Mouse (Mus musculus): ENCODE measurements around the gene Gucd1.
"Not testable (repeated sequence)": the region's sequence is repeated elsewhere in the genome, so short reads cannot be mapped to it uniquely, and the experiment has no call there.

Gucd1 gene

DNA sequence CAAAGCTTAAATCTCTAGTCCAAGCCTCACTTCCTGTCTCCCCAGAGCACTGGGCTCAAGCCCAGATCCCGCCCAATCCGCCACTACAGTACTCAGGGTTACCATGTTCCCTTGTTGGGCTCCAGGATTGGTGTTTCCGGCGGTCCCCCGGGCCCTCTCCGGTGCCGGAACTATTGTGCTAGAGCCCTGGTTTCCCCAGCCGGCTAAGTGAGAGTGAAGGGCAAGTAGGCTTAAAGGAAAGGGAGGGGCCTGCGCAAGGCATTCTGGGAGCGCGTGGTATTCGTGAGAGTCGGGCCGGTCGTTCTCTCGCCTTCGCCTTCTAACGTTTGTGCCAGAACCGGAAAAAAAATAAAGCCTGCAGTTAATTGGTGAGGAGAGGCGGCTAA lies at the start of gene Gucd1:
Gucd1 (minus strand) TSS at position 215 of the 386 bp plus-strand sequence.
- DNase-seq (ENCODE audit: low spot score in 2 of 2) = peak; percentile 93 to 97

DNA sequence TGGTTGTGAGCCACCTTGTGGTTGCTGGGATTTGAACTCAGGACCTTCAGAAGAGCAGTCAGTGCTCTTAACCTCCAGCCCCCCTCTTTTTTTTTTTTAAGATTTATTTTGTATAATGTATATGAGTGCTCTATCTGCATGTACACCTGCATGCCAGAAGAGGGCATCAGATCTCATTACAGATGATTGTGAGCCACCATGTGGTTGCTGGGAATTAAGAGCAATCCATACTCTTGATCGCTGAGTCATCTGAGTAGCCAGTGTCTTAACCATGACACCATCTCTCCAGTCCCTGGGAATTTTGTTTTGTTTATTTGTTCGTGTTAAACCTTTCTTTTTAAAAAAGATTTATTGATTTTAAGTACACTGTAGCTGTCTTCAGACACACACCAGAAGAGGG lies 49.0 kb upstream of the Gucd1 start:
- DNase-seq (ENCODE audit: low spot score in 2 of 2) = not testable (repeated sequence)

- DNase-seq (ENCODE audit: low spot score in 2 of 2) = no peak
Observed at GRCm38 (mm10) chr10:75566321-75566720, 48.5 kb upstream of the Gucd1 start.

DNA sequence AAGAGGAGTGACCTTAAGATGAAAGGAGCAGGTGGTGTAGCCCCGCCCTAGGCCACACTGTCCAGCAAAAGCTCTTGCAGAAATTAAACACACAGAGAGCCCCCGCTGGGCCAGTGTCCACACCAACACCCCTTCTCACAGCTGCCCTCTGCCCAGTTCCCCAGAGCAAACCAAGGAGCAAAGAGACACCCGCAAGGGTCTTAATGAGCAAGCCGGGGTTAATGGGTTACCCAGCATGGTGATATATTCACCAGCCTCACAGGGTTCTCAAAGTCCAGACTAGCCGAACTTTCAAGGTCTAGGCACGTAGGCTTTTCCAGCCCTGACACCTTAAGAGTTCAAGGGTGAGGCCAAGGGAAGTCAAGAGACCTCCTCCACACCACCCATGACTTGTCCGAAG lies 48.1 kb upstream of the Gucd1 start:
- no peak for DNase-seq (ENCODE audit: low spot score in 2 of 2)

GRCm38 (mm10) chr10:75565436-75565835 lies 47.7 kb upstream of the Gucd1 start:
- no peak for DNase-seq (ENCODE audit: low spot score in 2 of 2)

DNA sequence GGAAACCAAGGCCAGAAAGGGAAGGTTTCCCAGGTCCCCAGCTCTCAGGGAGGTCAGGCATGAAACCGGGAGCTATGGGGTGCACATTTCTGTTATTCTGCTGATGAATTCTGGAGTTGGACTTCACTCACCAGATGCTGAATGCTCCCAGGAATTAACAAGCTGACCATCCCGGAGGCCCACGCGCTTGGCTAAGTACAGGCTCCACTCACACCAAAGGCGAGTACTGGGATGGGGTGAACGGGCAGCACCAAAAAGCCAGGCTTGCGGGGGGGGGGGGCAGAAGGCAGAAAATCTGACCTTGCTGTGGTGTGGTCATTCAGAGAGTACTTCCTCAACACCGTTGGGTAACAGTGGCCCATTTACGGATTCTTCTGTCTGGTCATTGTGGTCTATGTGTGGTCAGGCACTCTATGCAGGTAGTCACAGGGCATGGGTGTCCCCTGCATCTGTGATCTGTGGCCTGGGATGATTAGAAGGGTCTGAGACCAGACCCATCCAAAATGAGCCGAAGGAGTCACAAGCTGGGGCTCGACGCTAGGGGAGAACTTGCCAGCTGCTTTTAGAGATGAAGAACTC lies 47.0 kb upstream of the Gucd1 start:
- no peak for DNase-seq (ENCODE audit: low spot score in 2 of 2)

DNA sequence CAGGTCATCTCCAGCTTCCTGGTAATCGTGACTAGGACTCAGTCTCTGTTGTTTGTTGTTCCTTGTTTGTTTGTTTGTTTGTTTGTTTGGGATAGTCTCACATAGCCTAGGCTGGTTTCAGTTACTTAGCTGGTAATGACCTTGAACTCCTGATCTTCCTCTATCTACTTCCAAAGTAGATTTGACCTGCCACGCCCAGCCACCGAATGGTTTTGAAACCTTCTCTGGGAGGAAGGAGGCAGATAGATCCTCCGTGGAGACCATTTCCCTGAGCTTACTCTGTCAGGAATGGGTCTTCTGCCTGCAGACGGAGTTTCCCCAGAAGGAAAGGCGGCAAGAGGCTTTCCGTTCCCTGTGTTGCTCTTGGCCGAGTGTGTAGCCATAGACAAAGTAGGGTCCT lies 44.8 kb upstream of the Gucd1 start:
- no peak for DNase-seq (ENCODE audit: low spot score in 2 of 2)

DNA sequence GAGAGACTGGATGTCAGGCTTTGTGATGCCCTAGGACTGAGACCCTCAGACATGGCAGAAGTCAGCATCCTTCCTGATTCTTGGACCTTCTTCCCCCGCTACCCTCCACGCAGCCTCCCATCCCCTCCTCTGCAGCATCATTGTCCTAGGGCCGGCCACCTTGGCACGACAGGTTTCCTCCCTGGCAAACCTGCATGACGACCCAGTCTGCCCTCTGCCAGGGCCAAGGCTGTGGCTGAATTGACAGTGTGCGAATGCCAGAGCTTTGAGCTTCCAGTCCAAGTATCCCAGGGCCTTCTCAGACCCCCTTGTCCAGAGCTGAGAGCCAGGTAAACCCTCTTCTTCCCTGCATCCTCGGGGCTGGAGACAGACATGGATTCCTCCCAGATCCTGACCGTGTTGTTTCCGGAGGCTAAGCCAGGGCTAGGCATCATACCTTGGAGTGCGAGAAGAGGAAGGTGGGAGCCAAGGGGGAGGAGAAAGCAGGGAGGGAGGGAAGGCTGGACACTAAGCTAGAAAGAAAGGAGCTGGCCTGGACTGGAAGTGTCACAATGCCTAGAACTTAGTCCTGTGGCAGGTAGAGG lies 43.4 kb upstream of the Gucd1 start, which contains the start of gene Ggt1:
Ggt1 (plus strand) TSS at position 534 of the 584 bp plus-strand sequence.
- no peak for DNase-seq (ENCODE audit: low spot score in 2 of 2)

DNA sequence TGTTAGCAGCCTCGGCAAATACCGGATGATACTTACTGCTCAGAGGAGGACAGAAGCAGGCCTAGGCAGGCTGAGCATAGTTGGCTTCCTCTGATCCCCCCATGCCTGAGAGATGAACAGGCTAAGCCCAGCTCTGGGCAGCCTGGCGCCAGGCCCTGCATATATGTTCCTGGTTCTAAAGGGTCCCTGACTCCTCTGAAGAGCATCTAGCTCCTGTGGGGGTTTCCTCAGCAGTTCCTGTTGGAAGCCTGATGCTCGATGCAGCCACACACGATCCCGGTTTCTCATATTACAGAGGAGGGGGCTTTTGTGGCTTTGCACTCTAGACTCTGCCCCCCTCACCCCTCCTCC lies 42.8 kb upstream of the Gucd1 start:
- no peak for DNase-seq (ENCODE audit: low spot score in 2 of 2)

- DNase-seq (ENCODE audit: low spot score in 2 of 2) = peak in 1 of 2 experiments; percentile 59
Observed at GRCm38 (mm10) chr10:75559676-75560548, 42.1 kb upstream of the Gucd1 start, which contains the start of gene Lrrc75b. Gene Lrrc75b (minus strand): TSS chr10:75560330.

- DNase-seq (ENCODE audit: low spot score in 2 of 2) = no peak
Observed at GRCm38 (mm10) chr10:75559041-75559675, 41.4 kb upstream of the Gucd1 start.

- peak in 1 of 2 experiments; percentile 80 for DNase-seq (ENCODE audit: low spot score in 2 of 2)
Observed at GRCm38 (mm10) chr10:75558515-75558914, 40.7 kb upstream of the Gucd1 start.

DNA sequence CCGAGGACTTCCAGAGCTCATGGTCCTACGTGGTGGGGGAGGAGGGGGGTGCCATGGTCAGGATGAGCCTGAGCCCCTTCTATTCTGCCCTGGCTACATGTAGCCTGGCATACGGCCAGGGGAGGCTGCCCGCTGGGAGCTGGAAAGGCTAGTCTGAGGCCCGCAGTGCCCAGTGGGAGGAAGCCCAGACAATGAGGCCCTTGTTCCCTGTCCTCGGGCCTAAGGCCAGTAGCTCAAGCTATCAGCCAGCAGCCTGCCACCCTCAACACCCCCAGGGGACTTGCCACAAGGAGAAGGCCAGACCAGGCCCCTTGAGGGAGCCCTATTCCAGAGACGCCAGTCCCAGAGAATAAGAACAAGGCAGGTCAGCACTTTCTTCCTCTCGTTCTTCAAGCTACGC lies 38.3 kb upstream of the Gucd1 start:
- DNase-seq (ENCODE audit: low spot score in 2 of 2) = peak; percentile 57 to 78

DNA sequence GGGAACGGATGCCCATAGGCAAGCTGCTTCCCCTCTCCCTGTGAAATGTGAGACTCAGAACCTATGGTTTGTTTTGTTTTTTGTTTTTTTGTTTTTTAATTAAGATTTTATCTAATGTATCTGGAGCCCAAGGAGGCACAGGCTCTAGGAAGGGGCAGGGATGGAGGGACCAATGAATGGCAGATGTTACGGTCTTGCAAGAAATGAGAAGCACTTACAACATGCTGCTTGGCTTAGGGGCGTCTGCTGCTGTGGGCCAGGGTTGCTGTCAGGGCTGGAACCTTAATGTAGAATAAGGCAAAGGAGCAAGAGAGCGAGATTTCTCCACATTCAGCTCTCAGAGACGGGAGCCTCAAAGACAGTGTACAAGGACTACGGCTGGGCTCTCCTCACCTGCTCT lies 37.8 kb upstream of the Gucd1 start:
- no peak for DNase-seq (ENCODE audit: low spot score in 2 of 2)

DNA sequence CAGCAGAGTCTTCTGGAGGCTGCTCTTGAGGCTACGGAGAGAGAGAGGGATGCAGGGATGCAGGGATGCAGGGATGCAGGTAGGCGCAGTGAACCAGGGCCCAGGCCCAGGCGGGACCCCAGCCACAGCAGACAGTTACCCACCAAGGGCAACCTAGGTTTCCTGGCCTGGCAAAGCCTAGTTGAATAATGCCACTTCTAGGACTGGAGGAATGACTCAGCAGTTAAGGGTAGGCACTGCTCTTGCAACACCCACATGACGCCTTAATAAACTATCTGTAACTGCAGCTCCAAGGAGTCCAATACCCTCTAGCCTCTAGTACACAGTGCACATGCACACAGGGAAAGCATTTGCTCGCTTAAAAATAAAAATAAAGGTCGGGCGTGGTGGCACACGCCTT lies 36.3 kb upstream of the Gucd1 start:
- no peak for DNase-seq (ENCODE audit: low spot score in 2 of 2)

DNA sequence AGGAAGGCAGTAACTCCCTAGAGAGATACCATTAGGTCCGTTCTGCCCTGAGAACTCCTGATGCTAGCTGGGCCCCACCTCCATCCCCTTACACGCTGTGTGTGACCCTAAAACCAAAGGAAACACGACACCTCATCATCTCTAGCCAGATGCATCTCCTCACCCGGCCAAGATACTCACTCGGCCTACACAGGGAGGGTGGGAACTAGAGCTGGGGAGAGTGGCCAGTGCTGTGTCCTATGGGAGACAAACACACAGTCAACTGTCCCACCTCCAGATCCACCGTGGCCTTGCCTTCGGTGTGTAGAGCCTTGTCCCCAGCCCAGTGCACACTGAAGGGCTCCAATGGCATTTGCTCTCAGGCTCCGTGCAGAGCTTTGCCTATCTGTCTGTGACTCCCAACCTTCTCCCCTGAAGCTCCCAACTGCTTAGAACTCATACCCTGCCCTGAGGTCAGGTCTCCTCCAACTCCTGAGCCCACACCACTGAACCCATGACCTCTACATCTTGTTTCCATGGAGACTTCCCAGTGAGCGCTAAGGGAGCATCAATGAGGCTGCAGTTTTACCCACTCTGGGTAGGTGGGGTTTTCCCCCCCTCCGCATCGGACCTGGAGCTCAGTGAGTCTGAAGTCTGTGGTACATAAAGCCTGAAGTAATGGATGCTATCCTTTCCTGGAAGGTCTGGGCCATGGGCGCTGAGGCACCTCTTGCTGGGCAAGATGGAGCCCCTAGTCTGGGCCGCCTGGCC lies 35.1 kb upstream of the Gucd1 start:
- no peak for DNase-seq (ENCODE audit: low spot score in 2 of 2)

- no peak for DNase-seq (ENCODE audit: low spot score in 2 of 2)
Observed at GRCm38 (mm10) chr10:75552106-75552505, 34.3 kb upstream of the Gucd1 start.

DNA sequence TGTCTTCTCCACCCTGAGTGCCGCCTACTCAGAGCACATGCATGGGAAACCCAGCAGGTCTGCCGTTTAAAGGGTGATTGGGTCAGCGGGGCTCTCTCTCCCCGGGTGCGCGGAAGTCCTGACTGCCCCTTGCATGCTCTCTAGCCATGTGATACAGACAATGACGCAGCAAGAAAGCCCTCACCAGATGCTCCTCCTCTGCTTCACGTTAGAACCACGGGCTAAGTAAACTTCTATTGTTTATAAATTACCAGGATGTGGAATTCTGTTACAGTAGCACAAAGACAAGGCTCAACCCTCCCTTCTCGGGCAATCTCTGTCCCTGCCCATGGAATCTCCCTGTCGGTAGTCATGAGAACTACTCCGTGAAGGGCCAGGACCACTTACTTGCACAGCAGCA lies 33.4 kb upstream of the Gucd1 start:
- DNase-seq (ENCODE audit: low spot score in 2 of 2) = no peak

DNA sequence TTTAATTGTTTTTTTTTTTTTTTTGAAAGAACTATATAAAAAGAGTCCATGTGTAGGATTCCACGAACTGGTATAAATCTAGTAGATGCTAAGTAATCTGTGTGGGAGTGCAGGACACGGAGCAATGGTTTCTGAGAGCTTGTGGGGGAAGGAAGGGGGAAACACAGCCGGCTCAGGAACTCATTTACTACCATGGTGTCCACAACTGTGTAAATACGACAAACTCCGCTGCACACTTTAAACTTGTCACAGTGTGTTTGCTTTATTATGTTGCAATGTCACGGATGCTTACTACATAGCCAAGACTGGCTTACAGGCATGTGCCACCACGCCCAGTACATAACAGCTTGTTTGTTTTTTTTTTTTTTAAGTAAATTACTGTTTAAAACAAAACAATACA lies 32.1 kb upstream of the Gucd1 start:
- DNase-seq (ENCODE audit: low spot score in 2 of 2) = no peak

- DNase-seq (ENCODE audit: low spot score in 2 of 2) = no peak
Observed at GRCm38 (mm10) chr10:75548486-75548885, 30.7 kb upstream of the Gucd1 start.

DNA sequence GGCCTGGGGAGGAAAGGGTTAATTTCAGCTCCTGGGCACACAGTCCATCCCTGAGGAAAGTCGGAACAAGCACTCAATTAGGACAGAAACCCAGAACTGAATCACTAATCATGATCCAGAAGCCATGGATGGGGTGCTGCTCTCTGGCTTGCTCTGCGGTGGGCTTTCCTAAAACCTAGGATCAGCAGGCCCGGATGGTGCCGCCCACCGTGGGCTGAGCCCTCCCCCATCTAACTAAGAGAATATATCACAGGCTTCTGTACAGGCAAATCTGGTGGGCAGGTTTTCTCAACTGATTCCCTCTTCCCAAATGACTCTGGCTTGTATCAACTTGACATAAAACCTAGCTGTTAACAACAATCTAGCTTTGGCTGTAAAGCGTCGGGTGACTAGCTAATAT lies 30.1 kb upstream of the Gucd1 start:
- no peak for DNase-seq (ENCODE audit: low spot score in 2 of 2)

DNA sequence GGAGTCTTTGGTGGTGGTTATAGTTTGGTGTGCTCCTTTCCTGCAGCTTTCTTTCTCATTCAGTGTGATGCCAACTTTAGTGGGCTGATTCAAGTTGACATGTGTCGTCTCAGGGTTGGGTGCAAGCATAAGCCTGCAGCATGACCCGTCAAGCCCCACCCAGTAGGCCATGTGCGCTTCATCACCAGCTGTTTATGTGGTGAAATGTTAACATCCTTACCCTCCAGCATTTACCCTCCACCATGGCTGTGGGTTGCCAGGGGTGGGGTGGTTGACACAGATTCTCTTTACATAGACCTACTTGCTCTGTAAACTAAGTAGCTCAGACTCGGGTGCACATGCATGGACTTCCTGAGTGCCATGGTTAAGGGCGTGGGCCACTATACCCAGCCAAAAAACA lies 18.4 kb upstream of the Gucd1 start:
- no peak for DNase-seq (ENCODE audit: low spot score in 2 of 2)

All from cerebellum, postnatal 4 days (tissue).